8 mouse cellular contexts compared by ENCODE assay signal in genomic region chr12:113154747-113155075, GRCm38 (mm10). TPM values are rescaled to one million over a fixed set of nuclear protein-coding genes. Genes with fewer than 3 reads are reported as not detected.
DNase-seq lines count a peak whose midpoint lies in the region; ATAC-seq and TF ChIP-seq lines count a peak whose summit lies in the region.

No protein-coding gene starts in this region.

- 63% methylated on average over 6 of the region's 6 CpGs for WGBS in lung, postnatal 0 days
- WGBS in lung, adult 2 months = 50% methylated on average over 6 of the region's 6 CpGs
- WGBS in forebrain, embryonic 12.5 days = 76% methylated on average over 6 of the region's 6 CpGs
- WGBS in limb, embryonic 12.5 days = 76% methylated on average over 6 of the region's 6 CpGs
- WGBS in small intestine, adult 2 months = 44% methylated on average over 6 of the region's 6 CpGs

- no peak for TF ChIP-seq CTCF in lung, postnatal 0 days (IDR thresholded peaks at IDR 0.05)
- no peak for TF ChIP-seq CTCF in lung, adult 2 months (IDR thresholded peaks at IDR 0.05; ENCODE audit: insufficient read depth, low read length)
- no peak for TF ChIP-seq CTCF in small intestine, adult 2 months (IDR thresholded peaks at IDR 0.05; ENCODE audit: extremely low read depth, insufficient read length, insufficient replicate concordance, low read depth, low read length)

- no peak for TF ChIP-seq POLR2A in lung, adult 2 months (IDR thresholded peaks at IDR 0.05; ENCODE audit: borderline replicate concordance, extremely low read depth, low read depth, low read length)
- no peak for TF ChIP-seq POLR2A in small intestine, adult 2 months (IDR thresholded peaks at IDR 0.05; ENCODE audit: low read depth, low read length)

- H3K36me3 ChIP-seq in lung, postnatal 0 days (ENCODE audit: insufficient read depth, low read length) = no peaks in the 10 kb centered on the region
- 0 out of 2 replicates have a peak, but pooled peaks cover under 1% of the 10 kb centered on the region for H3K36me3 ChIP-seq in forebrain, embryonic 12.5 days (replicated peaks)
- H3K36me3 ChIP-seq in limb, embryonic 12.5 days = peaks cover 14% of the 10 kb centered on the region
- peaks cover 13% of the 10 kb centered on the region for H3K36me3 ChIP-seq in small intestine, adult 2 months (ENCODE audit: control insufficient read depth, insufficient read depth, low read length)

- H3K27me3 ChIP-seq in lung, postnatal 0 days (replicated peaks; ENCODE audit: insufficient read depth, low read length) = no peaks in the 10 kb centered on the region
- H3K27me3 ChIP-seq in forebrain, embryonic 12.5 days = peaks cover 52% of the 10 kb centered on the region
- peaks cover 43% of the 10 kb centered on the region for H3K27me3 ChIP-seq in limb, embryonic 12.5 days
- H3K27me3 ChIP-seq in small intestine, adult 2 months (ENCODE audit: control insufficient read depth, insufficient read depth, low read length) = no peaks in the 10 kb centered on the region

- H3K4me1 ChIP-seq in lung, postnatal 0 days (ENCODE audit: insufficient read depth, low read depth, low read length) = peaks cover 18% of the 10 kb centered on the region
- peaks cover 16% of the 10 kb centered on the region for H3K4me1 ChIP-seq in lung, adult 2 months (ENCODE audit: control insufficient read depth, insufficient read depth, low read length)
- H3K4me1 ChIP-seq in forebrain, embryonic 12.5 days = peaks cover 33% of the 10 kb centered on the region
- H3K4me1 ChIP-seq in limb, embryonic 12.5 days (replicated peaks) = peaks cover 29% of the 10 kb centered on the region
- H3K4me1 ChIP-seq in small intestine, adult 2 months (ENCODE audit: control insufficient read depth, insufficient read depth, insufficient read length, low read length) = peaks cover 25% of the 10 kb centered on the region

- no peak for ATAC-seq in lung, postnatal 0 days
- no peak for ATAC-seq in forebrain, embryonic 12.5 days (ENCODE audit: low FRiP score)
- no peak for ATAC-seq in limb, embryonic 12.5 days (ENCODE audit: insufficient number of reproducible peaks, insufficient read depth, low FRiP score, low TSS enrichment, low read depth)

- H3K9me3 ChIP-seq in lung, postnatal 0 days (ENCODE audit: low read length) = no peaks in the 10 kb centered on the region
- H3K9me3 ChIP-seq in forebrain, embryonic 12.5 days = no peaks in the 10 kb centered on the region
- H3K9me3 ChIP-seq in limb, embryonic 12.5 days = no peaks in the 10 kb centered on the region

- peak overlapping the region; percentile 88 for H3K4me2 ChIP-seq in lung, postnatal 0 days (replicated peaks; ENCODE audit: low read depth, low read length)
- peak overlapping the region; percentile 67 for H3K4me2 ChIP-seq in forebrain, embryonic 12.5 days
- H3K4me2 ChIP-seq in limb, embryonic 12.5 days = peak overlapping the region; percentile 80

- H3K27ac ChIP-seq in lung, postnatal 0 days (ENCODE audit: low read length) = peak overlapping the region; percentile 93
- H3K27ac ChIP-seq in forebrain, embryonic 12.5 days = no peak overlapping the region
- no peak overlapping the region for H3K27ac ChIP-seq in limb, embryonic 12.5 days
- H3K27ac ChIP-seq in small intestine, adult 2 months (ENCODE audit: insufficient read depth, low read depth, low read length) = peak overlapping the region; percentile 96

- no peak overlapping the region for H3K4me3 ChIP-seq in lung, postnatal 0 days (ENCODE audit: low read depth, low read length)
- H3K4me3 ChIP-seq in lung, adult 2 months (replicated peaks; ENCODE audit: extremely low read depth, low read depth, low read length) = no peak overlapping the region
- H3K4me3 ChIP-seq in forebrain, embryonic 12.5 days (replicated peaks) = peak overlapping the region; percentile 67; the same call in 1 of the 2 replicates
- H3K4me3 ChIP-seq in limb, embryonic 12.5 days (replicated peaks) = peak overlapping the region; percentile 63; the same call in 1 of the 2 replicates
- peak overlapping the region; percentile 61 for H3K4me3 ChIP-seq in small intestine, adult 2 months (ENCODE audit: low read depth, low read length)

- no peak for DNase-seq in lung, postnatal 0 days (ENCODE audit: low spot score)
- no peak for DNase-seq in lung, adult 2 months
- no peak for DNase-seq in layer of hippocampus, postnatal 10 days (ENCODE audit: low spot score in 2 of 2)
- no peak for DNase-seq in yolk sac, embryonic 10.5 days (ENCODE audit: low spot score)
- DNase-seq in urinary bladder, postnatal 14 days (ENCODE audit: low spot score) = no peak

- no peak for TF ChIP-seq EP300 in lung, postnatal 0 days (IDR thresholded peaks at IDR 0.05)

- no peak overlapping the region for H3K9ac ChIP-seq in lung, postnatal 0 days (replicated peaks; ENCODE audit: low read depth)
- H3K9ac ChIP-seq in forebrain, embryonic 12.5 days = peak overlapping the region; percentile 44; the same call in 1 of the 2 replicates
- no peak overlapping the region; the same call in 1 of the 2 replicates for H3K9ac ChIP-seq in limb, embryonic 12.5 days (replicated peaks)

RNA-seq across cellular contexts. Expression of gene Tedc1, which starts 1.5 kb away (rescaled TPM):
- polyA plus RNA-seq in lung, postnatal 0 days (2015; fragmentation: Nextera tagmentation; extraction: Ambion mirVana) = 2.5 and 2.6 TPM in 2 replicates
- polyA plus RNA-seq in lung, adult 2 months (2012; rRNA removed) = 2.9 and 4.2 TPM in 2 replicates
- polyA plus RNA-seq in forebrain, embryonic 12.5 days (2016; fragmentation: Nextera tagmentation; extraction: Ambion mirVana) = 48.3 and 49.6 TPM in 2 replicates
- 44.1 and 44.6 TPM in 2 replicates for polyA plus RNA-seq in limb, embryonic 12.5 days (2016; fragmentation: Nextera tagmentation; extraction: Ambion mirVana)
- 9.2 and 18.3 TPM in 2 replicates for polyA plus RNA-seq in small intestine, adult 2 months (2012; rRNA removed)
- 1 to 10 TPM; 3.0 to 3.3 TPM for total RNA-seq in layer of hippocampus, postnatal 10 days (2021)

RNA-seq across cellular contexts. Expression of gene Crip1, which starts 8.6 kb away (rescaled TPM):
- polyA plus RNA-seq in lung, postnatal 0 days (2015; fragmentation: Nextera tagmentation; extraction: Ambion mirVana) = 1,321 and 1,744 TPM in 2 replicates
- polyA plus RNA-seq in lung, adult 2 months (2012; rRNA removed) = 746 and 1,492 TPM in 2 replicates
- polyA plus RNA-seq in forebrain, embryonic 12.5 days (2016; fragmentation: Nextera tagmentation; extraction: Ambion mirVana) = 48.5 and 62.0 TPM in 2 replicates
- 71.0 and 73.2 TPM in 2 replicates for polyA plus RNA-seq in limb, embryonic 12.5 days (2016; fragmentation: Nextera tagmentation; extraction: Ambion mirVana)
- polyA plus RNA-seq in small intestine, adult 2 months (2012; rRNA removed) = 4,805 and 16,576 TPM in 2 replicates
- total RNA-seq in layer of hippocampus, postnatal 10 days (2021) = 10 to 100 TPM; 13.5 to 14.1 TPM

RNA-seq across cellular contexts. Expression of gene Crip2, which starts 14.7 kb away (rescaled TPM):
- polyA plus RNA-seq in lung, postnatal 0 days (2015; fragmentation: Nextera tagmentation; extraction: Ambion mirVana) = 1,357 and 1,498 TPM in 2 replicates
- polyA plus RNA-seq in lung, adult 2 months (2012; rRNA removed) = 1,334 and 1,488 TPM in 2 replicates
- polyA plus RNA-seq in forebrain, embryonic 12.5 days (2016; fragmentation: Nextera tagmentation; extraction: Ambion mirVana) = 223 and 227 TPM in 2 replicates
- 51.4 and 53.7 TPM in 2 replicates for polyA plus RNA-seq in limb, embryonic 12.5 days (2016; fragmentation: Nextera tagmentation; extraction: Ambion mirVana)
- 73.8 and 86.3 TPM in 2 replicates for polyA plus RNA-seq in small intestine, adult 2 months (2012; rRNA removed)
- 100 to 1,000 TPM; 179 to 183 TPM for total RNA-seq in layer of hippocampus, postnatal 10 days (2021)

RNA-seq across cellular contexts. Expression of gene Tmem121, which starts 31.0 kb away (rescaled TPM):
- 1.2 TPM in 2 replicates for polyA plus RNA-seq in lung, postnatal 0 days (2015; fragmentation: Nextera tagmentation; extraction: Ambion mirVana)
- 0.52 and 0.60 TPM in 2 replicates for polyA plus RNA-seq in lung, adult 2 months (2012; rRNA removed)
- polyA plus RNA-seq in forebrain, embryonic 12.5 days (2016; fragmentation: Nextera tagmentation; extraction: Ambion mirVana) = 21.6 and 21.9 TPM in 2 replicates
- polyA plus RNA-seq in limb, embryonic 12.5 days (2016; fragmentation: Nextera tagmentation; extraction: Ambion mirVana) = 17.5 and 18.7 TPM in 2 replicates
- 1.8 and 2.4 TPM in 2 replicates for polyA plus RNA-seq in small intestine, adult 2 months (2012; rRNA removed)
- 10 to 100 TPM; 30.5 to 33.9 TPM for total RNA-seq in layer of hippocampus, postnatal 10 days (2021)

RNA-seq across cellular contexts. Expression of gene Mta1, which starts 56.6 kb away (rescaled TPM):
- polyA plus RNA-seq in lung, postnatal 0 days (2015; fragmentation: Nextera tagmentation; extraction: Ambion mirVana) = 10.5 and 12.2 TPM in 2 replicates
- polyA plus RNA-seq in lung, adult 2 months (2012; rRNA removed) = 77.4 and 85.3 TPM in 2 replicates
- polyA plus RNA-seq in forebrain, embryonic 12.5 days (2016; fragmentation: Nextera tagmentation; extraction: Ambion mirVana) = 22.2 and 22.7 TPM in 2 replicates
- polyA plus RNA-seq in limb, embryonic 12.5 days (2016; fragmentation: Nextera tagmentation; extraction: Ambion mirVana) = 19.3 and 20.5 TPM in 2 replicates
- 23.9 and 47.6 TPM in 2 replicates for polyA plus RNA-seq in small intestine, adult 2 months (2012; rRNA removed)
- total RNA-seq in layer of hippocampus, postnatal 10 days (2021) = 10 to 100 TPM; 87.3 to 89.5 TPM

Comparison
In these comparisons a context has a peak if more than half of its experiments do, and no peak if none do; other contexts are left out.
1. H3K27ac ChIP-seq: peak in lung, postnatal 0 days (single experiment) and small intestine, adult 2 months (single experiment); none in forebrain, embryonic 12.5 days (single experiment) and limb, embryonic 12.5 days (single experiment).
2. H3K4me3 ChIP-seq: peak in forebrain, embryonic 12.5 days (single experiment), limb, embryonic 12.5 days (single experiment) and small intestine, adult 2 months (single experiment); none in lung, postnatal 0 days (single experiment) and lung, adult 2 months (single experiment).
3. RNA of gene Crip1, which starts 8.6 kb away (polyA plus RNA-seq): 4,805 to 16,576 TPM in small intestine, adult 2 months, 1,321 to 1,744 TPM in lung, postnatal 0 days and 746 to 1,492 TPM in lung, adult 2 months; 71.0 to 73.2 TPM in limb, embryonic 12.5 days and 48.5 to 62.0 TPM in forebrain, embryonic 12.5 days; every median in the first group is over 10 times any median in the second.
4. Peak in every context shown above with its lines, with median percentiles within 50 percentile points of each other: H3K4me2 ChIP-seq.